Mouse (Mus musculus) c-Kit-positive CD71-positive TER-119-positive erythroid progenitor cells, embryonic 14.5 days (primary cell): ENCODE data around the gene Pus1.
A peak's percentile ranks its signal among the peaks of the same experiment; 100 is the strongest.

Experiments
- DNase-seq: peaks from one replicate; pipeline ENCODE4 v3.0.0-alpha.2; 2013; ENCODE audit warnings: low spot score

Pus1 gene

DNA sequence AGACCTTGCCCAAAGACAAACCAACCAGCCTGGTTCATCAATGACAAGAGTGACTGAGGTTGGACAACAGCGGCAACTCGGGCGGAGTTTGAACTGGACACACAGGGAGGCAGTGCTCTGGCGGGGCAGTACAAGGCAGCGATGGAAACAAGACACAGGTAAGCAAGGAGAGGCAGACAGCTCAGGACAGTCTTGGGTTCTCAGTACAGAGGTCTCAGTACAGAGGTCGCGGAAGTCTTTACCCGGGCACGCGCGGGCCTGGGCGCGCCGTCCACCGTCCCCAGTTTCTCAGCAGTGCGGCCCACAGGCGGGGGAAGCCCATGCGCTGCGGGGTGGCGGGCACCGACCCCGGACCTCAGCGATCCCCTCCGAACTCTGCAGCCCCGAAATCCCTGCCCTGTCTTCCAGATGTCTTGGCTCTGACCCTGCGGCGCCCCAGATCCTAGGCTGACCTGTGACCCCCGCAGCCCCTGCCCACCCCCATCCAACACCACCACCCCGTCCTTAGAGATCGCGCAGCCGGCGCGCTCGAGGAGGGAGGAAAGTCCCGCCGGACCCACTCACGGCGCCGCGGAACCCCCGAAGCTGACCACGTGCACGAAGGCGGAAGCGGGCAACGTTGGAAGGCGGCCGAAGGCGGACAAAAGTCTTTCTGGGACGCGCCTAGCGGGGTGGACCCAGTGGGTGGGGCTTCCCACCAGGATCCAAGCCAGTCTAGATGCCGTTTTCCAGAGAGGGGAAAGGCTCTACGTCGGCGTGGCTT lies at the start of gene Pus1:
TSS of gene Pus1 (minus strand) at position 662 of the 763 bp plus-strand sequence.
- DNase-seq = peak; percentile 81

DNA sequence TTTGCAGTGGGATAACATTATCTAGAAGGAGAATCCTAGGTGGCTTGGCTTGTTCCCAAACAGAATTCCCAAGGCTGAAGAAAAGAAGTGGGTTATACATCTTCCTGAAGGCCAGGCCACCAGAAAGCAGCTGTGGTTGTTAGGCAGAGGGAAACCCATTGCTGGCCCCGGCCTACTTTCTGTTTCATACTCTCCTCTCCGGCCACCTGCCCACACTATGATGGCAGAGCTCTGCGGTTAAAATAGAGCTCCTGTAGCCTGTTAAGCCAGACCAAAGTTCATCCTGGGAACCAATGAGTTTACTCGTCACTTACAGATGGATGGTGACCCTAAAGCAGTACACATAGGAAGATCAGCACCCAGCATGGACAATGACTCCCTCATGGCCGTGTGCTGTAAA lies 47.1 kb upstream of the Pus1 start:
- DNase-seq = no peak

DNA sequence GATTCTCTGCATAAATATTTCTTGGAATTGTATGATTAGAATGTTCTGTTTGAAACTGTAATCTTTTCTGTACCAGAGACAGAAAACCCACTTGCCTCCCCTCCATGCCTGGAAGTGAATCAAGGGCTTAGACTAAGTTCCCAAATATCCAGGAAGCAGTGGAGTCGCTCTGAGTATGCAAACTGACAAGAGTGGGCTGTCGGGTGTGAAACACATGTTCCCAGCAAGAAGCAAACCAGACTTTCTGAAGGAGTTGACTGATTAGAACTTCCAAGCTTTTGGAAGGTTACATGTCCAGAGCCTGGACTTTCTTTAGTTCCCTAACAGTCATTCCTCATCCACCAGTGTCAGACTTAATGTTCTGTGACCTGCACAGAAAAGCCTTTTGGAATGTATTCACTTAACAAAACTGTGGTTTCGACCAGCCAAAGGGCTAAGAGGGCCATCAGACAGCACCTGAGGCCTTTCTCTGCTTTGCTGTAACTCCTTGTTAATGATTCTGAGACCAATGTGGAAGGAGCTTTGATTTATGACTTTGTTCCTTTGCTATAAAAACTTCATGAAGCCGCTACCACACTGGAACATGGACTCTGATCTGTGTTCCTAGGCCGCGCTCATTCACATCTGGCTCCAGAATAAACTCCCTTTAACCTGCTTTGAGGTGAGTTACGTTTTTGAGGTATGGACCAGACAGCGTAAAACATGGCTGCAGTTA lies 46.5 kb upstream of the Pus1 start:
- DNase-seq = no peak

GRCm38 (mm10) chr5:110824421-110824820 lies 44.0 kb upstream of the Pus1 start:
- DNase-seq = no peak

DNA sequence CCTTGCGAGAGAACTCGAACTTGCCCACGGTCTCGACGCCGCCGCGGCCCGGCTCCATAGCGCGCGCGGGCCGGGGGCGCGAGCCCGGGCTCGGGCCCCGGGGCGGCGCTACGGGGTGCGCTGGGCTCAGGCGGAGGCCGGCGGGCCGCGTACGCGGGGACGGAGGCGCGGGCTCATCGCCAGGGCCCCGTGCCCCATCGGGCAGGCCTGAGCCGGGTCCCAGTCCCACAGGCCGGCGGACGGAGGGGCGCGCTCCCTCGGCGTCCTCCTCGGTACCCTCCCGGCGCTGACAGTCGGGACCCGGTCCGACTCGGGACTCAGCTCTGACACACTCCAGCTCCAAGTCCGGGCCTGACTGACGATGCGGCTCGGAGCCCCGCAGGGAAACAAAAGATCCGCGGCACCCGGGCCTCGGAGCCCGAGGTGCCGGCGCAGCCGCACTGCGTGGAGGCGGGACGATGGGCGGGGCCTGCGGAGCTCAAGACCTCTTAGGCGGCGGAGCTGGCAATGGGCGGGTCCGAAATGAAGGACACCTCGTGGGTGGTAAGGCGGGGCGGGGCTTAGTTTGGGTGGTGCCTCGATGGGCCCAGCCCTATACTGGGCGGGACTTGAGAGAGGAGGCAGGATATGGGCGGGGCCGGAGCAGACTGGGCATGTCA lies 29.3 kb upstream of the Pus1 start, which contains the start of gene Ulk1:
TSS of gene Ulk1 (minus strand) at position 431 of the 659 bp plus-strand sequence.
- peak; percentile 100 for DNase-seq

DNA sequence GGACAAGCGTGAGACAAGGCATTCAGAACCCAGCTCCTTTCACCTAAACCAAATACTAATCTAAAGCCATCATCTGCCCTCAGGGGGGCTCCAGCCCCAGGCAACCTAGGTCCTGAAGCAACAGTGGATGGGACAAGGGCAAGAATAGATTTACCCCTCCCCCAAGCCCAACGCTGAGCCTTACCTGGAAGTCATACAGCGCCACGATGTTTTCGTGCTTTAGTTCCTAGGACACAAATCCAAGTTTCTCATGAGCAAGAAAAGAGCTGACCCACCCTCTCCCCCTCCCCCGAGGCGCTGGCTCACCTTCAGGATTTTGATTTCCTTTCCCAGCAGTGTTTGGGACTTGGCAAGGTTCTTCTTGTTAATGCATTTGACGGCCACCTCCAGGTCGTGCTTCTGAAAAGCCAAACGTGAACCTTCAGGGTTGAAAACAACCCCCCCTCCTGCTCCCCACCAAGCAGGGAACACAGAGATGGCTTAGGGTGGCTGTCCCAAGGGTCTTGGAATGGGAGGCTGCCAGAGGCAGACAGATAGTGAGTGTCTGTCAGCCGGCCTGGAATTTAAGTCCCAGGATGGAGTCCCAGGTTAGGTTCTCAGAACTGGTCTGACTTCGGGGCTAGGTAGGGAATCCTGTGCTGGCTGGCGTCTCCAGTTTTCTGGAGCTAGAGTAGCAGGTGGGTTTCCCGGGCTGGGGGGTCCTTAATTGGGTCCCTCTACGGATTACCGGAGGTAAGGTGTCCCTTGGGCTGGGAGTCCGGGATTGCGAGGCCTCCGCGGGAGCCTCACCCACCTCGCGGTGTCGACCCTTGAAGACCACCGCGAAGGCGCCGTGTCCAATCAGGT lies 28.6 kb upstream of the Pus1 start:
- peak; percentile 27 for DNase-seq

- DNase-seq = peak; percentile 75
Measured at GRCm38 (mm10) chr5:110808061-110808631, 27.7 kb upstream of the Pus1 start.

- no peak for DNase-seq
Measured at GRCm38 (mm10) chr5:110807453-110807852, 27.0 kb upstream of the Pus1 start.

GRCm38 (mm10) chr5:110806676-110807075 lies 26.2 kb upstream of the Pus1 start:
- no peak for DNase-seq

DNA sequence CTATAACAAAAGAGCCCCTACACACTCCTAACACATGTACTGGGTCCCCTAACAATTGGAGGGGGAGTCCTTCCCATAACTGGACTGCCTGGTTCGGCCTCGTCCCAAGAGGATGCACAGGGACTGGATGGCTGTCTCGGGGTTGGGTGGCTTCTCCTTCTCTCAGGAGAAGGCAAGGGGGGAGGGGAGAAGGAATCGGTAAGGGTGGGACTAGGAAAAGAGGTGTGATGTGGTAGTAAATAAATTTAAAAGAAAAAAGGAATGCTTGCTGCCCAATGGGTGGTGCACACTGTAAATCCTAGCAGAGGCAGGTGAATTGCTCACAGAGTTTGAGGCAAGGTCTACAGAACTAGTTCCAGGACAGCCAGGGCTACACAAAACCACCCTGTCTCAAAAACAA lies 25.7 kb upstream of the Pus1 start:
- DNase-seq = no peak

GRCm38 (mm10) chr5:110804012-110804743 lies 23.7 kb upstream of the Pus1 start:
- DNase-seq = peak; percentile 36

GRCm38 (mm10) chr5:110802809-110803208 lies 22.4 kb upstream of the Pus1 start:
- DNase-seq = no peak

DNA sequence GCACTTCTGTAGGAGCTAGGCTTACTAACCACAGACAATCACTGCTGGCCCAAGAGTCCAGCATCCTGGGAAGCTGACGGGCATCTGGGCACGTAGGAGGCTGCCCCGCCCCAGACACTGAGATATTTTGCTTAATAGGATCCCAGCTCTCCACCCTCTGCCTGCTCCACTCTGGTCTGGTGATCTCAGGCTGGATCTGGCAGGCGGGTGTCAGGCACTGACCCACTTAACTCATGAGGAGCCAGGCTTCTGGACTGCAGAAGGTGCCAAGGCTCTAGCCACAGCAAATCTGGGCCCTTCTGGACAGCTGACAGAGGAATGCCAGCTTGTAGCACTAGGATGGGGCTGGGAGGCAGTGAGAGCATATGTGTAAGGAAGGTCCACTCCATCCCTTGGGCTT lies 21.7 kb upstream of the Pus1 start:
- no peak for DNase-seq

GRCm38 (mm10) chr5:110801036-110801624 lies 20.7 kb upstream of the Pus1 start:
- DNase-seq = no peak

DNA sequence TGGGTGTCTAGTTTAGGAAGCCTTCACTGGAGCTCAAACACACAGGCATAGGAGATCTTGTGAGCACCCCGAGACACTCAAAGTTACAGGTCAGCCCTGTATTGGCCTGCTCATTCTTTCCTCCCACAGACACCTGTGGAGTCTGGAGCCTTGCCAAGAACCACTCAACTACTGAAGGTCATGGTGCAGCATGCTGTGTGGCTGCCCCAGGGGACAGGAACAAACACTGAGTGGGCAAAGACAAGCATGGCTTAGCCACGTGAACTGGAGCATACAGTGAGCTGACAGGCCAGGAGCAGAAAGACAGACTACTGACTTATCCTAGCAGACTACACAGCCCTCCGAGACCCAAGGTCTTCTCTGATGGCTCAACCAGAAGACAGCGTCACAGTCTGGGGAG lies 17.2 kb upstream of the Pus1 start:
- DNase-seq = no peak

- DNase-seq = no peak
Measured at GRCm38 (mm10) chr5:110794363-110794762, 13.9 kb upstream of the Pus1 start.

DNA sequence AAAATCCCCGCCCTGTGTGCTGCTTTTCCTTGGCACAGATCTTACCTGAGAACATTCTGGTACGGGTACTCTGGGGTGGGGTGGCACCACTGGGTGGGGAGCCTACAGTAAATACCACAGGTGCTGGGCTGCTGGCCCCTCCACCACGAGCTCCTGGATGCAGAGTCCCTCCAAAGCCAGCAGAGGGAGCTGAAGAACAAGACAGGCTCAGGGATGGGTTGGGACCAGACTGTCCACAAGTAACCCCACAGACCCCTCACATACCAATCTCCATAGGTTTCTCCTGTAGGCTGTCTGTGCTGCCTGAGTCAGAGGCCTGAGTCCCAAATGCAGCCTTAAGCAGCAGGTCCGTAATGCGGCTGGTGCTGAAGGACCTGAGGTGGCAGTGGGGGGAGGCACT lies 8.2 kb upstream of the Pus1 start:
- DNase-seq = no peak

GRCm38 (mm10) chr5:110786081-110786835 lies 5.8 kb upstream of the Pus1 start:
- no peak for DNase-seq

- DNase-seq = no peak
Measured at GRCm38 (mm10) chr5:110783150-110783549, 2.7 kb upstream of the Pus1 start.
